Comparison of ENCODE assay signal across 8 mouse cellular contexts in the genomic region with DNA sequence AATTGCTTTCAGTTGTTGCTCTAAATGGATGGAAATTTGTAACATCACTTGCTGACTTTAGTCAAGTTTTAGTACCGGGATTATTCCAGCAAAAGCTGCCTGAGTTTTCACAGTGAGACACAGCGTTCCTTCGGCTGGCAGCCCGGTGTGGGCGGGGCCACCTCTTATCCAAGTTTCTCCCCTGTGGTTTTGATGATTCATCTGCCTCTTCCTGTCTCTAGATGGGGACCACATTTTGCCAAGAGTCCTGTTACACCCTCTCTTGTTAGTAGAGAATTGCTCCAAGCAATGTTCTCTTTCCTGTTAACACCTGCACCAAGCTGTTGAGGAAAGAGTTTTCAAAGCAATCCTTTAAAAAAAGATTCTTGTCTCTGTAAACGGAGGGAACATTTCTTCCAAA.
DNase-seq lines count a peak whose midpoint lies in the region; ATAC-seq and TF ChIP-seq lines count a peak whose summit lies in the region.

No protein-coding gene starts in this region.

- no peaks in the 10 kb centered on the region for H3K9me3 ChIP-seq in forebrain, embryonic 14.5 days (replicated peaks; ENCODE audit: control insufficient read depth, low read length)
- H3K9me3 ChIP-seq in forebrain, embryonic 16.5 days (ENCODE audit: control insufficient read depth, low read length): no peaks in the 10 kb centered on the region
- no peaks in the 10 kb centered on the region for H3K9me3 ChIP-seq in embryonic facial prominence, embryonic 11.5 days (replicated peaks; ENCODE audit: control insufficient read depth, low read length)
- no peaks in the 10 kb centered on the region for H3K9me3 ChIP-seq in heart, postnatal 0 days (replicated peaks; ENCODE audit: control insufficient read depth, low read length)

- no peak overlapping the region for H3K27ac ChIP-seq in forebrain, embryonic 14.5 days (ENCODE audit: low read depth, low read length)
- H3K27ac ChIP-seq in forebrain, embryonic 16.5 days (ENCODE audit: low read length): no peak overlapping the region
- H3K27ac ChIP-seq in embryonic facial prominence, embryonic 11.5 days (replicated peaks; ENCODE audit: low read depth, low read length): no peak overlapping the region
- H3K27ac ChIP-seq in heart, postnatal 0 days (ENCODE audit: low read depth): no peak overlapping the region

- peak; percentile 27 for DNase-seq in forebrain, embryonic 14.5 days (ENCODE audit: low spot score)
- peak; percentile 47 to 70 for DNase-seq in adrenal gland, adult 18-20 months (ENCODE audit: low spot score in 2 of 2)
- DNase-seq in embryonic facial prominence, embryonic 11.5 days (ENCODE audit: low spot score): peak; percentile 57
- peak; percentile 54 for DNase-seq in heart, postnatal 0 days (ENCODE audit: low spot score)
- DNase-seq in left cerebral cortex, adult 8-10 months (ENCODE audit: low spot score in 2 of 2): peak; percentile 54 to 89
- DNase-seq in spleen, postnatal 14 days (ENCODE audit: low spot score in 2 of 2): no peak

- no peak overlapping the region for H3ac ChIP-seq in myocyte (ENCODE audit: control insufficient read depth, insufficient read length)

- H3K27me3 ChIP-seq in forebrain, embryonic 14.5 days (replicated peaks; ENCODE audit: control insufficient read depth, insufficient read depth, low read length): no peaks in the 10 kb centered on the region
- no peaks in the 10 kb centered on the region for H3K27me3 ChIP-seq in forebrain, embryonic 16.5 days (replicated peaks; ENCODE audit: control insufficient read depth, insufficient read depth, low read length)
- no peaks in the 10 kb centered on the region for H3K27me3 ChIP-seq in embryonic facial prominence, embryonic 11.5 days (ENCODE audit: control insufficient read depth, insufficient read depth, low read length)
- H3K27me3 ChIP-seq in heart, postnatal 0 days (ENCODE audit: control insufficient read depth, insufficient read depth, low read length): no peaks in the 10 kb centered on the region
- H3K27me3 ChIP-seq in myocyte (ENCODE audit: control insufficient read depth, insufficient read depth, insufficient read length): no peaks in the 10 kb centered on the region

- H3K4me3 ChIP-seq in forebrain, embryonic 14.5 days (ENCODE audit: low read depth, low read length): no peak overlapping the region
- H3K4me3 ChIP-seq in forebrain, embryonic 16.5 days (replicated peaks; ENCODE audit: low read length): no peak overlapping the region
- no peak overlapping the region for H3K4me3 ChIP-seq in embryonic facial prominence, embryonic 11.5 days (ENCODE audit: low read depth, low read length)
- H3K4me3 ChIP-seq in heart, postnatal 0 days (ENCODE audit: low read depth, low read length): no peak overlapping the region
- H3K4me3 ChIP-seq in myocyte: no peak overlapping the region

- H3K4me2 ChIP-seq in forebrain, embryonic 14.5 days (ENCODE audit: low read length): no peak overlapping the region
- H3K4me2 ChIP-seq in forebrain, embryonic 16.5 days (ENCODE audit: low read length): no peak overlapping the region
- no peak overlapping the region for H3K4me2 ChIP-seq in embryonic facial prominence, embryonic 11.5 days (ENCODE audit: low read depth, low read length)
- H3K4me2 ChIP-seq in heart, postnatal 0 days (ENCODE audit: low read depth, low read length): no peak overlapping the region
- H3K4me2 ChIP-seq in myocyte (ENCODE audit: low read depth): peak overlapping the region; percentile 65

- peaks cover 13% of the 10 kb centered on the region for H3K4me1 ChIP-seq in forebrain, embryonic 14.5 days (ENCODE audit: control insufficient read depth, insufficient read depth, low read length)
- peaks cover 4% of the 10 kb centered on the region; the same call in 1 of the 2 replicates for H3K4me1 ChIP-seq in forebrain, embryonic 16.5 days (replicated peaks; ENCODE audit: control insufficient read depth, insufficient read depth, low read length)
- H3K4me1 ChIP-seq in embryonic facial prominence, embryonic 11.5 days (ENCODE audit: control insufficient read depth, insufficient read depth, low read length): no peaks in the 10 kb centered on the region; the same call in 1 of the 2 replicates
- peaks cover 21% of the 10 kb centered on the region for H3K4me1 ChIP-seq in heart, postnatal 0 days (ENCODE audit: control insufficient read depth, insufficient read depth)

- TF ChIP-seq EP300 in heart, postnatal 0 days (IDR thresholded peaks at IDR 0.05; ENCODE audit: low read depth): no peak

- no peak overlapping the region for H3K9ac ChIP-seq in forebrain, embryonic 14.5 days (ENCODE audit: low read length)
- no peak overlapping the region for H3K9ac ChIP-seq in forebrain, embryonic 16.5 days (replicated peaks; ENCODE audit: low read depth, low read length)
- no peak overlapping the region for H3K9ac ChIP-seq in embryonic facial prominence, embryonic 11.5 days (replicated peaks; ENCODE audit: low read length)
- H3K9ac ChIP-seq in heart, postnatal 0 days (replicated peaks; ENCODE audit: low read depth, low read length): no peak overlapping the region

- no peaks in the 10 kb centered on the region for H3K79me2 ChIP-seq in myocyte (ENCODE audit: control insufficient read depth, insufficient read depth)

- no peak for TF ChIP-seq CTCF in heart, postnatal 0 days (IDR thresholded peaks at IDR 0.05; ENCODE audit: low read depth)

- H3K36me3 ChIP-seq in forebrain, embryonic 14.5 days (ENCODE audit: control insufficient read depth, insufficient read depth, low read length): no peaks in the 10 kb centered on the region
- H3K36me3 ChIP-seq in forebrain, embryonic 16.5 days (ENCODE audit: control insufficient read depth, insufficient read depth): no peaks in the 10 kb centered on the region
- H3K36me3 ChIP-seq in embryonic facial prominence, embryonic 11.5 days (replicated peaks; ENCODE audit: control insufficient read depth, insufficient read depth, low read depth, low read length): no peaks in the 10 kb centered on the region
- no peaks in the 10 kb centered on the region for H3K36me3 ChIP-seq in heart, postnatal 0 days (replicated peaks; ENCODE audit: control insufficient read depth, insufficient read depth, low read length)
- H3K36me3 ChIP-seq in myocyte (ENCODE audit: control insufficient read depth, insufficient read depth): no peaks in the 10 kb centered on the region

- 33% methylated on average over 6 of the region's 6 CpGs for WGBS in forebrain, embryonic 14.5 days
- WGBS in forebrain, embryonic 16.5 days: 30% methylated on average over 6 of the region's 6 CpGs
- WGBS in embryonic facial prominence, embryonic 11.5 days: 15% methylated on average over 6 of the region's 6 CpGs
- WGBS in heart, postnatal 0 days: 20% methylated on average over 6 of the region's 6 CpGs

- no peak for ATAC-seq in forebrain, embryonic 14.5 days
- no peak for ATAC-seq in forebrain, embryonic 16.5 days
- ATAC-seq in embryonic facial prominence, embryonic 11.5 days (replicated peaks; ENCODE audit: insufficient number of reproducible peaks, low FRiP score, low TSS enrichment, low read depth): no peak
- ATAC-seq in heart, postnatal 0 days (ENCODE audit: insufficient read depth, low read depth): peak; percentile 47; the same call in 1 of the 2 replicates

- no peak for TF ChIP-seq POLR2A in myocyte (IDR thresholded peaks at IDR 0.05; ENCODE audit: insufficient read length, low read depth)

TF ChIP-seq in myocyte, 11 proteins besides CTCF, POLR2A, EP300 and RAD21:
- no peak for TF ChIP-seq POLR2AphosphoS2 (IDR thresholded peaks at IDR 0.05; ENCODE audit: insufficient read length, low read depth)
- no peak for TF ChIP-seq MYOG (IDR thresholded peaks at IDR 0.05; ENCODE audit: control insufficient read depth in 1 of 3, insufficient read depth in 1 of 3, insufficient read length in 2 of 3, low read depth in 2 of 3)

Comparison
In these comparisons a context has a peak if more than half of its experiments do, and no peak if none do; other contexts are left out.
1. DNase-seq: peak in forebrain, embryonic 14.5 days (single experiment), adrenal gland, adult 18-20 months (2 of 2), embryonic facial prominence, embryonic 11.5 days (single experiment), heart, postnatal 0 days (single experiment) and left cerebral cortex, adult 8-10 months (2 of 2); none in spleen, postnatal 14 days (0 of 2).